Mouse (Mus musculus) lung, postnatal 25 days (tissue): ENCODE data around the gene Bcas2.
"Not testable (repeated sequence)": the region's sequence is repeated elsewhere in the genome, so short reads cannot be mapped to it uniquely, and the experiment has no call there.

Experiments used
- DNase-seq: peaks from one replicate; pipeline ENCODE4 v3.0.0; 2022; ENCODE audit warnings: low spot score

Gene Bcas2

DNA sequence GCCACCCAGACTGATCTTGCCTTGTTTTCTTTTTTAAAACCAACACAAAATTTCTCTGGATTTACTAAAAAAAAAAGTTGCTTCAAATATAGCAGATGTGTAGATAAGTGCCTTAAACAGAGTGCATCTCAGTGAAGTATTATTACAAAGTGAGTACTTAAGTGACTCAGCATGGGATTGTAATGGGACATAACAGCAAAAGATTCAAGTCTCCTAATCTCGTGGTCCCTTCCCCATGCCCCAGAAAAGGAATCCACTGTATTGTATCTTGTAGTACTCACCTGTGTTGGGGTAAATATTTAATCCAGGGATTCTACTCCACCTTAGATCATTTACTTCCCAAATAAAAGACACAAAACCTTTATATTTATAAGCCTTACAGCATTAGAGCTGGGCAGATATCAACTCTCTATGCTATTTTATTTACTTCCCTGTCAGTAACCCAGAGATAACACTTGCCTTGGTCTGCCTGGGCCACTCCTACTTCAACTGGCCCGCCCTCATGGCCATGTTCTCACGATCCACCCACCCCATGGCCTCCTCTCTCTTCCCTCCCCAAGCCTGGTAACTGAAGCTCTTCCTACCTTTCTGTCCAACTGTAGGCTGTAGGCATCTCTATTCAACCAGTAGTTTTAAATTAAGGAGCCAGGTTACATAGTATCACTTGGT lies 12.1 kb upstream of the Bcas2 start:
- DNase-seq, result no peak

DNA sequence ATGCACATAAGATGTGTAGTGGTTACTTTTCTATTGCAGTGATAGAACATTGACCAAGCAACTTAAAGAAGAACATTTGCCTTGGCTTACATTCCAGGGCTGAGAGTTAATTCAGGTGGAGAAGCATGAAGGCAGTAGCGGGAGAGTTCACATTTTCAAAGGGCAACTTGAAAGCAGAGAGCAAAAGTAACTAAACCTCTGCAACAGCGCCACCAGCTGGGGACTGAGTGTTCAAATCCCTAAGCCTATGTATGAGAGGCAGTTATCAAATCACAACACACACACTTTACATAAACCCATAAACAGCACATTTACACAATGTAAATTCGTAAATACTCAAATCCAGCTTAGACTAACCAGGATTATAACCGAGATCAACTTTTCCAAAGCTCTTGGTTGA lies 1.7 kb upstream of the Bcas2 start:
- peak; percentile 82 for DNase-seq

DNA sequence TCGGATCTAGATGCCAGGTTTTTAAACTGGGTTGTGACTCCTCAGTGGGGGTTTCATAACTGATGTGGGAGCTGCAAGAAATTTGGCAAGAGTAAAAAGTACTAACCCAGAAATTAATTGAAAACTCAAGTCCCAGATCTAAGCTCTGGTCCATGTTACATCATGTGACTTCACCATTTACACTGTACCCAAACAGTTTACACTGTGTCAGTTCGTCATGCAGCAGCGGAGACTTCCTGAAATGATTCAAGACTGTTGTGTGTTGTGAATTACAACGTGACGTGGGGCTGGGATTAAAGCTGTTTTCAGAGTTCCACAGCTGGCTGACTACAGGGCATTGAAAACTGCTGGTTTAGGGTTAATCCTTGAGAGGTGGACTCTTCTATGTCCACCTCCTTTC lies 1.2 kb downstream of the Bcas2 start:
- DNase-seq, result no peak

DNA sequence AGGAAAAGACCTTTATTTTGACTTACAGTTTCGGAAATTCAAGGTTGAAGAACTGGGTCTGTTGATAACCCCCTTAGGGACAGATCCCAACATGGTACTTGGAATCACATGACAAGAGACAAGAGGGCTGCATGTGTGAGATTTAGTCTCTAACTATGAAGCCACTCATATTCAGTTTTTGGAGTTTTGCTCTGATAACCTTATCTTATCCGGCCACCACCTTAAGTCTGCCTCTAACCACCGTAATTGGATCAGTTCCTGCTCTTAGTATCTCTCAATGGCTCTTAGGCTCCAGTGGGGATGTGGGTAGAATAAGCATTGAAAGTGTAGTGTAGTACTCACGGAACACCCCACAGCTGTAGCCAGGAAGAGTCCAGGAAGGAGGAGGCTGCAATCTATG lies 5.3 kb downstream of the Bcas2 start:
- no peak for DNase-seq

DNA sequence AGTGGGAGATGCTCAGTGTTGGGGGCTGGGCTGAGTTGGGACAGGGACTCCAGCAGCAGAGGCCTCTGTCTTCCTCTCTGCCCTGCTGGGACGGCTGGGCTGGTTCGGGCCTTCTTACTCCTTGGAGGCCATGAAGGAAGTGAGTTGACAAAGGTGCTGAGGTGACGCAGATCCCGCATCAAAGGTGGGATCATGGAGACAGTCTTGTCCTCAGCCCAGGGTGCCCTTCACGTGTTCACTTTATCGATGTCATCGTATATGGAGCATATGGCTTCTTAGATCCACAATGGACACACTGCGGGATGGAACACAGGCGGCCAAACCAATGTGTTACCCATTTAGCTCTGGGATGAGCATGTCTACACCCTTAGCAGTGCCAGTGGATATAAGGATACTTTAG lies 8.1 kb downstream of the Bcas2 start:
- DNase-seq, result no peak

DNA sequence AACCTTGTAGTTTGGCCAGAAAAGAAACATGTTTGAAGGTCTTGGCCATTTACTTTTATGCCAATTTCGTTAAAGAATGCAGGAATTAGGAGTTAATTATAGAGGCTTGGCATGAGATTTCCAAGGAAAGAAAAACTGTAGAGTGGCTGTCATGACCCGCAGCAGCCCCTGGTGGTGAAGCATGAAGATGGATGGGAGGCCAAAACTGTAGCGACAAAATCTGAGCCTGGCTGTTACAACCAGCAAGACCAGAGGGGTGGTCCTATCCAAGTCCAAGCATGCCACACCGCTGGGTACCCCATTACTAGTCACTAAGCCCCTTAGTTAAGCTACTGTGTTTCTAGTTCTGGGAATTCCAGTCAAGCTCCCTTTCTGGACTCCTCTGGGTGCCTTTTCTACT lies 9.7 kb downstream of the Bcas2 start:
- DNase-seq, result no peak

DNA sequence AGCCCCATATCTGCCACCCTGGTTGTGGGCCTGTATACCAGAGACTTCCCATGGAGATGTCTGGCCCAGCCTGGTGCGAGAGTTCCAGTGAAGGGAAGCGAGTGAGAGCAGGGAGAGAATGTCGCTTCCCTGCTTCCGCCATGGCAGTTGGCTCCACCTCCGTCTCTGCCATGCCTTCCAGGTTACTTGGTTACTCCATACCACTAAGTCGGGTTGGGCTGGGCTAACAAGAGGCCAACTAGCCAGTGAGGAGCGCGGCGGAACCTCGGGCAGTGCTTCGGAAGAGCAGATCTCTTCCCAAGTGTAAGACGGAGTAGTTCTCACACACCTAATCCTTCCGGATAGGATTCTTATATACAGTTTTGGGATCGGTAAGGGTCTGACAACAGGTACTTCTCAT lies 11.4 kb downstream of the Bcas2 start:
- DNase-seq, result no peak

DNA sequence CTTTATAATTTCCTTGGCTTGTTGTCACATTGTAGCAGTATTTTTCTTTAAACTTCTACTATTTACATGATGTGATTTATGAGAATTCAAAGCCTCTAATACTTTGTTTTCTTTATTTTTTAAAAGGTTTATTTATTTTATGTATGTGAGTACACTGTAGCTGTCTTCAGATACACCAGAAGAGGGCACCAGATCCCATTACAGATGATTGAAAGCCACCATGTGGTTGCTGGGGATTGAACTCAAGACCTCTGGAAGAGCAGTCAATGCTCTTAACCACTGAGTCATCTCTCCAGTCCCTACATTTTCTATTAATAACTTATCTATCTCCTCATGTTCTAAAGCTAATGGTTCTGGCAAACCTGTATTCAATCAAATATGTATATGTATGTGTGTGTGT lies 13.0 kb downstream of the Bcas2 start:
- not testable (repeated sequence) for DNase-seq

DNA sequence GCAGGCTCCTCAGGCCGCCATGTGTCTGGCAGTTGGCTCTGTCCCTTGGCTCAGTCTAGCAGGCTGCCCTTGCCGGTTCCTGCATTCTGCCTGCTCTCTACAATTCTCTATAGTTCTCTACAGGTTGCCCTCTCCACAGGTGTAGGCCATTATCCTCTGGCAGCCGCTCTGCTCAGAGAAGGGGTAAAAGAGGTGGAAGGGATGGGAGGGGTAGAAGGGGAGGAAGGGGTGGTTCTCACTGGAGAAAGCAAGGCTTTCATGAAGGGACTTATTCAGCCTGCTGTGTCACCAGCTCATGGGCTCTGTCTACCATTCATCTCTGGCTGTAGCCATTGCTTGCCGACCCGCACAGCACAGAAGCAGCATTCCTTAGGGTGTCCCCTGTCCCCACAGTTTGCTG lies 17.0 kb downstream of the Bcas2 start:
- no peak for DNase-seq

DNA sequence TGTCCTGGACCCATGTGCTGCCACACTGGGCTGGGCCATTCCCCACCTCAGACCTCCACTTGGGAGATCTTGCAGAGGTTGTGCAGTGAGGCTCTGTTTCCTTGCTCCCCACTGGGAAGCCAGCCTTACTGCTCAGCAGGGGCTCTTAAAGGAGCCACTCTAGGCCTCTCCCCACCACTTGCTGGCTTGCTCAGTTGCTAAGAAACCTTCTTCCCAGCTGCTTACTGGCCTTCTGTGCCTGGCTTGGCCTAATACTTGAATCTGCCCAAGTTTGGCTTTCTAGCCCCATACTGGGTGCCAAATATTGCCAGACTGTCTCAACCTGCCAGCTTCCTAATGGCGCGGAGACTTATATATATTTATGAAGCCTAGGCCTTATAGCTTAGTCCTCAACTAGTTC lies 17.4 kb downstream of the Bcas2 start:
- DNase-seq, result no peak

DNA sequence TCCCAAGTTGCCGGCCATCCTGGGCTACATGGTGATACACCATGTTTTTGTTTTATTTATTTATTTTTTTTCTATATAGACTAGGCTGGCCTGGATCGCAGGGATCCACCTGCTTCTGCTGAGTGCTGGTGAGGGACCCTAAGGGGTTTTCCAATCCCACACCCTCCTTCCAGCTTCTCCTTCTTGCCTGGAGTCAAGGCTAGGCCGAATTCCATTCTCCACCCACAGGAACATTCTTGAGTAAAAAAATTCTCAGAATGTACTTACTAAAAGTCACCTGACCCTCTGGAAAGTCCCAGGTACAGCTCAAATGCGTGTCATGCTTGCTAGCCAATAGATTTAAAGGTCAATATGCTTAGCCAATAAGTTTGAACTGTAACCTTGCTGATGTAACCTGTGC lies 20.7 kb downstream of the Bcas2 start:
- DNase-seq, result no peak

DNA sequence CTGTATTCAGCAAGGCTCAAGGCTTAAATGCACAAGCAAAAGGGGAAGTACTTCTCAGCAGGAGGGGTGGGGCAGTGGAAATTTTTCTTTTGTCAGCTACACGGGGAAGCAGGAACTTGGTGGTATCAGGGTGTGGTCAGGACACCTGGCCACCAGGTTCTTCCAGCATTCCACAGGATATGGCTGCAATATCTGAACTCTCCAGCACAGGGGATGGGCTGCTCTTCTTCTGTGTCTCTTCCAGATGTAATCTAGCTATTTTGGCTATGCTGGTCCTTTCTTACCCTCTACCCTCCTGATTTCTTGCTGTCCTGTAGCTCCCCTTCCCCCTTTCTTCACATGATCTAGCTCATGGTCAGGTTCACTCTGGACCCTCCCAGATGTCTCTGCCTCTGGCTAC lies 21.7 kb downstream of the Bcas2 start:
- DNase-seq, result no peak

DNA sequence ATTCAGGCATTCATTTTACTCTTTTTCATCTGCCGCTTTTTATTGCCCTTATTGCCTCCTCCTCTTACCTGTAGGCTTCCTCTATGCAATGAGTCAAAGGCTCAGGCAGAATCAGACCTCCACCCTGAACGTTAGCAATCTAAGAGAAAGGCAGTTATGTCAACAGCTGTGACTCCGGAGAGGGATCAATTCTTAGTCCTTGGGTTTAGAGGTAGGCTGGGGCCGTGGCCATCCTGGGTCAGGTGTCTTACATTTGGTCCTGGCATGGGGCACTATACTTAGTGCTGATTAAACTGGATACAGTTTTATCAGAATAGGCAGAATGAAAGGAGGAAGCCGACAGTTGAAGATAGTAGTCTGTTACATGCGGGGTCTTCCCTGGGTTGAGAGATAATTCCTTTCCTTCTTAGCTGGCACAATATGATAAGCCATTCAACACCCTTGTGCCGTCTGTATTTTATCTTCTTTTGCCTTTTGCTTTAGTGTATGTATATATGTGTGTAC lies 24.9 kb downstream of the Bcas2 start:
- DNase-seq, result no peak

DNA sequence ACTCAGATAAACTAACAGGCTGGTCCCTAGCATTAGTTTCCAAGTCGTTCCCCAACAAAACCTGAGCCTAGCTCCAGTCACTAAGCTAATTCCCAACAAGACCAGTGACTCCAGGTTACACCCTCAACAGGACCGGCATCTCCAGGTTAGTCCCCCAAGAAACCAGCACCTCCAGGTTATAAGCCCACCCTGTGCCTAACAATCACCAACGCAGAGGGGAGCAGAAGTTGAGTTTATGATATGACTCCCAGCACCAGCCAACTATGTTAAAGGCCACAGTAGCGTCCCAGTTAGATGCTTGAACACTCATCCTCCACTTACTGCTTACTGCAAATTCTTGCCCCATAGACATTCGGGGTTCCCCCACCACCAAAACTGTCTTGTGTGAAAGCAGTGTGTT lies 27.9 kb downstream of the Bcas2 start:
- no peak for DNase-seq

DNA sequence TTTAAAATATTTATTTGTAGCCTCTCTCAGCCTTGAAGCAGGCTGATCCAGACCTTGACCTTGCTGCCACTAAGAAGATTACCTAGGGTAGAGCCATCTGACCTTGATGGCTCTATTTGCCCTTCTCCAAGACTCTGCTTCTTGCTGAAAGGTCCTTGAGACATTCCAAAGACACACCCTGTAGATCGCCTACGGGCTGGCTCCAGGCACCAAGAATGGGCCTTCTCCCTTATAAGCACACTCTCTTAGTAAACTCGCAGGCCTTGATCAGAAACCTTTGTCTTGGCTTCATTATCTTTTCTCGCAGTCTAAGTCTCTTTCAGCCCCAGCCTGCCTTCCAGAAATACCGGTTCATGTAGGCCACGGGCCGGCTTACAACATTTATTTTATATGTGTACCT lies 29.6 kb downstream of the Bcas2 start:
- DNase-seq, result not testable (repeated sequence)

DNA sequence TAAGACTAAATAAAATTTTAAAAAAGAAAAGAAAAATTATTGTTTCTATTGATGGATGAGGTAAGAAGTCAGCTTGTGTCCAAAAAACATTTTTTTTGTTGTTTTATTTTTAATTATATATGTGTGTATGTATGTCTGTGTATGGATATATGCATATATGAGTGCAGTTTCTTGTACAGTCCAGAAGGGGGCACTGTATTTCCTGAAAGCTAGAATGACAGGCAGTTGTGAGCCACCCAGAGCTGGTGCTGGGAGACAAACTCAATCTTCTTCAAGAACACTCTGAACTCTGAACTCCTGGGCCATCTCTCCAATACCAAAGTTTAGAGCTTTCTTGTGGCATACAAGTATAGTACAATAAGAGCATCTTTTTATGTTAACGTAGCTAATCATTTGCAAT lies 32.1 kb downstream of the Bcas2 start:
- DNase-seq, result no peak

DNA sequence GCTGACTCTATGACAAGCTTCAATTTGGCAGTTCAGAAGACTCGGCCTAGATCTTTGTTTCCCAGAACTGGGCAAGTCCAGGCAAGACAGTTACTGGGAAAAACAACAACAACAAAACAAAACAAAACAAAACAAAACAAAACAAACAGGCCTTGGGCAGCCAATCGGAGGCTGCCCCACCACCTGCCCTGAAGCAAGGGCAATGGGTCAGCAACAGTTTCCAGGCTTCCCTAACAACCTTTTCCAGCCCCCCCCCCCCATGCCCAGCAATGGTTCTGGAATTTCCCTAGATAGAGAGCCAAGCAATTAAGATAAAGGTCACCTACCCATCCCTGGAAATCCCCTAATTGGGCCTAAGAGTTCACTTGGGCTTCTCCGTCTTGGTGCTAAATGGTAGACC lies 33.0 kb downstream of the Bcas2 start:
- DNase-seq, result no peak

DNA sequence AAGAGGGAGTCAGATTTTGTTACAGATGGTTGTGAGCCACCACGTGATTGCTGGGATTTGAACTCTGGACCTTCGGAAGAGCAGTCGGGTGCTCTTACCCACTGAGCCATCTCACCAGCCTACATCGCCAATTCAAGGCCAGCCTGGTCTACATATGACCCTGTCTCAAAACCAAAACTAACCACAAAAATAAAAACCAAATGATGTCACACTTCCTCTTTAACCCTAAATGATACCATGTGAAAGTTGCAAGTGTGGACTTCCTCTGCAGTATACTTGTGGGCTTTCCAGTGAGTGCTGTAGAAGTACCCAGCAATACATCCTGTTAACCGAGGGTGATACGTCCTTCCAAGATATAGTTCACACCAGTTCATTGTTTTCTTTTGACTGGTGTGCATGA lies 34.9 kb downstream of the Bcas2 start:
- peak; percentile 31 for DNase-seq

DNA sequence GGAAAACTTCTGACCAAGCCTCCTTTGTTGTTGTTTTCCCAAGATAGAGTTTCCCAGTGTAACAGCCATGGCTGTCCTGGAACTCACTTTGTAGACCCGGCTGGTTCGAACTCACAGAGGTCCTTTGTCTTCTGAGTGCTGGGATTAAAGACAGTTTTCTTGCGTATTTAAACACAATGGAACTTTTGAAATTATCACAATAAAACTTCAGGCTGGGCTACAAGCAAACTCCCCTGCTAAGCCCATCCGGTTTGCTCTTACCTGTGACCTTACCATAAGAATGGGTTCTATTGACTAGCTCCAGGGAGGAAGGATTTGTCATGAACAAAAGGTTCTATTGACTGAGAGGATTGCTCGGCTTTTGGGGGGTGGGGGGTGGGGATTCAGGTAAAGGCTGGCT lies 36.3 kb downstream of the Bcas2 start:
- no peak for DNase-seq

DNA sequence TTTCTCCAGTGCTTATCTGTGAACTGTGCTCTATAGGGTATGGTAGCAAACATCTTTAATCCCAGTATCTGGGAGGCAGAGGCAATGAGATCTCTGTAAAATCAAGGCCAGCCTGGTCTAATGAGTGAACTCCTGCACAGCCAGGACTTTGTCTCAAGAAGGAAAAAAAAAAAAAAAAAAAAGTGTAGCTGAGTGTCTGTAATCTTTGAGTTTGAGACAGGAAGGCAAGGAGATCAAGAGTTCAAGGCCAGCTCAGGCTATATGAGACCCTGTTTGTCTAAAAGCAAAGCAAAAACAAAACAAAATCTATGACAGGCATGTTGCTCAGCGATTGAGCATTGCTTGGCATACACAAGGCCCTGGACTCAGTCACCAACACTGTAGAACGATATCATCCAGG lies 36.8 kb downstream of the Bcas2 start:
- DNase-seq, result no peak

DNA sequence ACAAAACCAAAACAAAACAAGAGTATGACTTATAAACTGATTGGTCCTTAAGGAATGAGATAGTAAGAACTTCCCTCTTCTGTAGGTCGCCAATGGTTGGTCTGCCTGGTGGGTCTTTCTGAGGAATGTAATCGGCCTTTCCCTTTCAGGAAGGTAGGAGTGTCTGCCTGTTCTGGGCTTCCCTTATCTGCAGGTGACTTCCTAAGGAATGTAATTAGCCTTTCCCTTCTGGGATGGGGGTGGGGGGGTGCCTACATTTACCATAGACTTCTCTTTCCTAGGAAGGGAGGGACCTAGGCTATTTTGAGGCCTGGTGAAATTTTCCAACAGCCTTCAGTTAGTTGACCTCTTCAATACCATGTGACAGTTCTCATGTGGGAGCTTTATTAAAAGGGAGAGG lies 39.6 kb downstream of the Bcas2 start:
- no peak for DNase-seq

DNA sequence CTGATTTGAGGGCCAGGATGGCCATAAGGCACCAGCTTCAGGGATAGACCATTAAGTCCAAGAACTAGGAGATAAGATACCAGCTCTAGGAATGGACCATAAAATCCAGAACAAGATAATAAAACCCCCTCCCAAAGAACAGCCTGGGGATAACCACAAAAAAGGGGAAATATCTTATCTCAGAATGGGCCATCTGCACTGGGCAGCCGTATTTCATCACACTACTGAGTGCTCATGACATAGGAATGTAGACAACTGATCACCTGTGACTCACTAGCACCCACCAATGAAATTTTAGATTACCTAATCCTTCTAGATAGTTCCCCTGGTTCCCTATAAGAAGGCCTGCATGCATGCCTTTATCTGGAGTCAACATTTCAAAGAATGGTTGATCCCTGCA lies 40.7 kb downstream of the Bcas2 start:
- DNase-seq, result no peak

DNA sequence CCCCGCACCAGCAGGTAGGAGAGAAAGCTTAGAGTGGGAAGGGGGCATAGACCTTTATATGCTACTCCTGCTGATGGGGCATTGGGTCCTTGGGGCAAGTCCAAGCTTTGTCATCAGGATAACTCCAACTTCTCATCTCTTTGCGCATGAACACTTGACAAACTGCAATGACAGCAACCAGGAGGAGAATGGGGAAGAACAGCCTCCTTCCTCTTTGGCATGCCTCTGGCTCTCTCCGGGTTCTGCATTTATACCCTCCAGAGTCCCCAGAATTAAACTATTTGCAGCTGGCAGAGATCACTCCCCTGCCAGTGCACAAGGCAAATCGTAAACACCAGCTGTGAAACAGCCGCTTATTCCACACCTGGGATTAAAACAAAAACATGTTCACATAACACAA lies 42.1 kb downstream of the Bcas2 start:
- no peak for DNase-seq

DNA sequence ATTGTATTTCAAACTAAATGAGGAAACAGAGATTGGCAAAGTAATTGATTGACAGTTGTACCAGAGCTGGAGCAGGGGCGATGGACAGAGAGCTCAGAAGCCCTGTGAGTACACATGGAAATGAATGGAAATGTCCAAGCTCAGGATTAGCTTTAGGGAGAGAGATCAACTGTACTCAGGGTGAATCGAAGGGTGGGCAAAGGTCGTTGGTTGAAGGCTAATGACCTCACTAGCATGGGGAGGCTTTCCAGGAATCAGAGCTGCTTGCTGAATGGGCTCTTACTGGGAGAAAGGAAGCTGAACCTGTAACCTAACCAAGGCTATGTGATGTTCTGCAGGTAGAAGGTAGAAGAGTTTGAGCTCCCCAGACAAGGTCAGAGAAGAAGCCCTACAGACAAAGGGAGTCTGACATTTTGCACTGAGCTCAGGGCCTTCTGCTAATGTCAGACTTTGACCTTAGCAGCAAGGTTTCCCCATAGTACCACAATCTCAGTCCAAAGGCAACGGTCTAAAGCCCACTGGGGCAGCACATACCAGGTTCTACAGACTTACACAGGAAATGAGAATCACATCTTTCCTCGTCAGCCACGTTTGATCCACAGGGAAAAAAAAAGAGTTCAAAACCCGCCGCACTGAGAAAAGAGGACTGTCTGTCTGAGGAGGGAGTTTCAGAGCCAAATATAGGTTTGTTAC lies 43.3 kb downstream of the Bcas2 start:
- no peak for DNase-seq
